Mouse (Mus musculus) erythroblast, embryonic 14.5 days (primary cell): ENCODE data around the gene Dlx6. TPM values are rescaled to one million over a fixed set of nuclear protein-coding genes. Genes with fewer than 3 reads are reported as not detected.

ENCODE experiments used
- H3K27me3 ChIP-seq: 2 replicates; pipeline ENCODE4 v1.6.1; 2012; ENCODE audit warnings: inconsistent platforms; ENCODE audit not compliant: control insufficient read depth
- H3K36me3 ChIP-seq: 2 replicates; pipeline ENCODE4 v1.6.1; 2012; ENCODE audit warnings: mild to moderate bottlenecking, inconsistent platforms; ENCODE audit not compliant: control insufficient read depth
- H3K4me1 ChIP-seq: 2 replicates; pipeline ENCODE4 v1.6.1; 2012; ENCODE audit warnings: inconsistent platforms; ENCODE audit not compliant: control insufficient read depth
- H3K4me3 ChIP-seq: replicated peaks from 2 replicates; pipeline ENCODE3; 2012; ENCODE audit warnings: moderate library complexity, mild to moderate bottlenecking, inconsistent platforms
- H3K9me3 ChIP-seq: 2 replicates; pipeline ENCODE4 v1.6.1; 2012; ENCODE audit warnings: low read length, inconsistent platforms, mixed read lengths; ENCODE audit not compliant: control insufficient read depth
- GATA1 ChIP-seq: IDR thresholded peaks from 2 replicates; pipeline ENCODE4 v1.6.1; 2012; ENCODE audit warnings: low read length, inconsistent platforms, mixed read lengths
- TAL1 ChIP-seq: IDR thresholded peaks from 3 replicates; pipeline ENCODE4 v1.6.1; 2012; ENCODE audit warnings: low read length, inconsistent platforms, mixed read lengths
- polyA plus RNA-seq: library from polyadenylated mRNA; stranded (reverse); fragments of >175 nt; gene quantifications from 2 replicates; pipeline ENCODE4 v1.2.3, GENCODE M21; 2012

The Dlx6 gene
- polyA plus RNA-seq, 1 experiment, result not detected

- no peaks in the 10 kb centered on the region for H3K9me3 ChIP-seq
- H3K4me1 ChIP-seq, result no peaks in the 10 kb centered on the region
- TF ChIP-seq GATA1, result no peak
- no peak for TF ChIP-seq TAL1
- peaks cover 100% of the 10 kb centered on the region for H3K27me3 ChIP-seq
- H3K36me3 ChIP-seq, result no peaks in the 10 kb centered on the region
- H3K4me3 ChIP-seq, result no peak overlapping the region
These were observed 11.1 kb downstream of the Dlx6 start for GRCm38 (mm10) chr6:6874073-6874771.

DNA sequence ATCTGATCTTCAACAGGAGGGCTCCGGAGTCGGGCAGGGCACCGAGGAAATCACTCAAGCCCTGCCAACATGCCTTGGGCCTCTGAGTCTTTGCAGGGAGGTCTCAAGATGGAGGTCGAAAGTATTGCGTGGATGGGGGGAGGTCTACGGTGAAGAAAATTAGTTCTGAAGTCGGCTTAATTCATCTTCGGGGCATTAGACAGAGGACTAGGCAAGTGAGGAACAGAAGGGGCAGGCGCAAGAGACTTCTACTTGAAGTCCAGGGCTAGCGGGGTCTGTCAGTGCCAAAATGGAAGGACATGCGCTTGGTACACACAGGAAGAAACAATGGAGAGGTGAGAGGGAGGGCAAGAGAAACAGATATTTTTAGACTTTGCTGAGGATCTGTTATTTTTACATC lies 12.0 kb downstream of the Dlx6 start:
- H3K36me3 ChIP-seq, result no peaks in the 10 kb centered on the region
- no peak for TF ChIP-seq TAL1
- TF ChIP-seq GATA1, result no peak
- H3K4me1 ChIP-seq, result no peaks in the 10 kb centered on the region
- H3K27me3 ChIP-seq, result peaks cover 100% of the 10 kb centered on the region
- H3K9me3 ChIP-seq, result no peaks in the 10 kb centered on the region
- H3K4me3 ChIP-seq, result no peak overlapping the region

DNA sequence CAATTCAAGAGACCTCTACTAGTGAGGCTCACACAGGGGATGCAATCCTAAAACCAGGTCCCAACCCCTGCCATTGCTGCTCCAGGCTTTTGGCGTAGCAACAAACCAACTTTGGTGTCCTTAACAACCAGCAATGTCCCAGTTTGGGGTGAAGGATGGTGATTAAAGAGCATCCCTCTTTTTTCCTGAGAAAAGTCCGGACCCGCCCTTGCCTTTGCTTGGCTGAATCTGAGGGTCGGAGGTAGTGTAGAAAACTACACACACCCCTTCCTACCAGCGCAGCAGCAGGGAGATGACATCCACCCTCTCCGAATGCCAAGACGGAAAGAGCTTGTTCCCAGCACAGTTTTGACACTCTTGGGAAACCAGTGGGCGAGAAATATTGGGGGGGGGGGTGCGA lies 12.5 kb downstream of the Dlx6 start:
- H3K4me3 ChIP-seq, result no peak overlapping the region
- no peaks in the 10 kb centered on the region for H3K9me3 ChIP-seq
- H3K27me3 ChIP-seq, result peaks cover 100% of the 10 kb centered on the region
- TF ChIP-seq TAL1, result no peak
- TF ChIP-seq GATA1, result no peak
- no peaks in the 10 kb centered on the region for H3K36me3 ChIP-seq
- no peaks in the 10 kb centered on the region for H3K4me1 ChIP-seq

DNA sequence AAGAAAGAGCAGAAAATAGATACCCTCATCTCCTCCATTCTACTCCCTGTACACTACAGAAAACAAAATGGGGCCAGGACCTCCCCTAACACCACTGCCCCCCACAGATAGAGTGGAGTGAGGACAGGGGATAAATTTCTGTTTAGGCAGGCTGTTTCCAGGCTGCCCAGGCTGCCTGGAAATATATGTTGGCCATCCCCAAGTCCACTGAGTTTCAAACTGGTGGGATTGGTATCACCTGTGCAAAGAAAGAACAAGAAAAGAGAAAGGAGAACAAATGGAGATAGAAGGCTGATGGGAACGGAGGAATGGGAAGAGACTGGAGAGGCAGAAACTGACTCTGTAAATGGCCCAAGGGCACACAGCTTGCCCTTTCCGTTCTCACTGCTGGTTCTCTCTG lies 13.1 kb downstream of the Dlx6 start:
- no peaks in the 10 kb centered on the region for H3K4me1 ChIP-seq
- H3K4me3 ChIP-seq, result no peak overlapping the region
- H3K27me3 ChIP-seq, result peaks cover 100% of the 10 kb centered on the region
- H3K9me3 ChIP-seq, result no peaks in the 10 kb centered on the region
- no peak for TF ChIP-seq TAL1
- TF ChIP-seq GATA1, result no peak
- no peaks in the 10 kb centered on the region for H3K36me3 ChIP-seq

- Histone ChIP-seq H3K4me3 (no peak overlapping the region), H3K27me3 (peaks cover 100% of the 10 kb centered on the region), H3K4me1 (no peaks in the 10 kb centered on the region), H3K36me3 (no peaks in the 10 kb centered on the region), H3K9me3 (no peaks in the 10 kb centered on the region)
- no peak for TF ChIP-seq GATA1
- TF ChIP-seq TAL1, result no peak
These were observed 13.6 kb downstream of the Dlx6 start for GRCm38 (mm10) chr6:6876731-6877130.

- Histone ChIP-seq H3K36me3 (no peaks in the 10 kb centered on the region), H3K9me3 (no peaks in the 10 kb centered on the region), H3K4me1 (no peaks in the 10 kb centered on the region), H3K4me3 (no peak overlapping the region), H3K27me3 (peaks cover 100% of the 10 kb centered on the region)
- TF ChIP-seq TAL1 (no peak), GATA1 (no peak)
These were observed 14.3 kb downstream of the Dlx6 start for GRCm38 (mm10) chr6:6877346-6877910.

DNA sequence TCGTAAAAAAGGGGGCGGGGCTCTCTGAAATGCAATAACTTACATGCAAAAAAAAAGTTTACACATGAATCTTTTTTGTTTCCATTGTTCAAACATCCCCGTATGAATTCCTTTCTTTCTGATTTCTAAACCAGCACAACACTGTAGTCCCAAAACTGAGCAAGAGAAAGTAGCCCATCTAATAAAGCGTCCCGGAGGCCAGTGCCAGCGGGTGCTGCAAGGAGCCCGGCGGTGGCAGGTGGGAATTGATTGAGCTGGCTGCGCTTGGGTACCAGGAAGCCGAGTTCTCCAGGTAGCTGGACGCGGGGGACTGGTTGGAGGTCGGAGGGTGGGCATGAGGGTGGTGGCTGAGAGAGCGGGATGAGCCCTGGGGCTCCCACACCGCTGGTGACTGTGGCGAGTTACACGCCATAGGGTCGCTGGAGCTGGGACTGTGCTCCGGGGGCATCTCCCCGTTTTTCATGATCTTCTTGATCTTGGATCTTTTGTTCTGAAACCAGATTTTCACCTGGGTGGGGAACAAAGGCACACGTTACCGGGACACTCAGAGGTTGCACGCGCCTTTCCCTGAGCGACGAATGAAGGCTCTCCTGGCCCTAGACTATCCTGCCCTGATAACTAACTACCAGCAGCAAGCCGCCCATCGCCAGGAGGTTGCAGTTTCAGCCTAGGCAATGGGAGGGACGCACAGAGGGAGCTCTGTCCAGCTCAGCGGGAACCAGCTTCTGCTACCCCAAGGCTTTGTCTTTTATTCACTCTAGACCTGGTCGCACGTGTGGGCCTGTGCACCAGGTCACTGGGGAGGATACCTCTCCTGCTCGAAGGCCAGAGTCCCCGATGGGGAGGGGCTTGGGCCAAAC lies 15.1 kb downstream of the Dlx6 start:
- peaks cover 100% of the 10 kb centered on the region for H3K27me3 ChIP-seq
- TF ChIP-seq TAL1 (no peak), GATA1 (no peak)
- H3K36me3 ChIP-seq, result no peaks in the 10 kb centered on the region
- no peaks in the 10 kb centered on the region for H3K9me3 ChIP-seq
- no peaks in the 10 kb centered on the region for H3K4me1 ChIP-seq
- no peak overlapping the region for H3K4me3 ChIP-seq

- H3K9me3 ChIP-seq, result no peaks in the 10 kb centered on the region
These were observed 15.7 kb downstream of the Dlx6 start for GRCm38 (mm10) chr6:6878841-6879291.

More at GRCm38 (mm10) chr6:6878841-6879291, 15.7 kb downstream of the Dlx6 start:
- Histone ChIP-seq H3K4me1 (no peaks in the 10 kb centered on the region), H3K4me3 (no peak overlapping the region), H3K36me3 (no peaks in the 10 kb centered on the region), H3K27me3 (peaks cover 100% of the 10 kb centered on the region)
- TF ChIP-seq GATA1 (no peak), TAL1 (no peak)
